Mouse (Mus musculus): ENCODE data around the gene Lars2.

Lars2 gene

GRCm38 (mm10) chr9:123509638-123510604, 143.2 kb downstream of the Lars2 start:
- peak in 1 of 2 experiments; percentile 20 for DNase-seq

GRCm38 (mm10) chr9:123510926-123511325, 144.2 kb downstream of the Lars2 start:
- no peak for DNase-seq
